Mouse (Mus musculus): ENCODE data around the gene Adgra3.

DNA sequence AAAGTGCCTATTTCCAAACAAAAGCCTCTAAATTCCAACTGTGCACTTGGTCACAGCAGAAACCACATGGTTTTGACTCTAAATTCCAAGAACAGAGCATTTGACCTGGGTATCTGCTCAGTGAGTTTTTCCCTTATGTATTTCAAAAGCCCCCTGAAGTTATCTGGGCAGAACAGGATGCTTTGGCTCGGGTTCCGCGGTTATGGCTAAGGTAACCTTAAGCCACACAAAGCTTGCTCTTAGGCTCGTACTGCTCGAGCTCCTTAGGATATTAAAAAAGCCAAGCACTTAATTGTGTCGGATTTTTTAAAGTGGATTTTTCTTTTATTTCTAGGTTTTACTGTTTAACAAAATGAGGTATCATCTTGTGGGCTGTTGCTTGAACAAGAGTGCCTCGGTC, 44.1 kb downstream of the Adgra3 start:
- TF ChIP-seq EP300 (IDR thresholded peaks at IDR 0.05; ENCODE audit: low read depth) = no peak
- TF ChIP-seq CTCF (IDR thresholded peaks at IDR 0.05; ENCODE audit: low read depth) = no peak

Data from liver, embryonic 14.5 days (tissue).